Mouse (Mus musculus) cortical plate, adult 2 months (tissue): ENCODE data around the gene Efcab11. TPM values are rescaled to one million over a fixed set of nuclear protein-coding genes. Genes with fewer than 3 reads are reported as not detected.

Experiments used
- H3K27ac ChIP-seq: fragments of 200-500 bp; 2 replicates; pipeline ENCODE4 v1.5.1; 2012; ENCODE audit warnings: low read length, control low read depth, inconsistent platforms; ENCODE audit not compliant: insufficient read depth
- H3K4me1 ChIP-seq: fragments of 200-500 bp; 2 replicates; pipeline ENCODE4 v1.6.1; 2011; ENCODE audit warnings: low read length; ENCODE audit not compliant: control insufficient read depth, insufficient read depth
- H3K4me3 ChIP-seq: fragments of 200-500 bp; 2 replicates; pipeline ENCODE4 v1.5.1; 2011; ENCODE audit warnings: mild to moderate bottlenecking, low read length, control low read depth; ENCODE audit not compliant: insufficient read depth
- CTCF ChIP-seq: fragments of 200-500 bp; IDR thresholded peaks from 2 replicates; pipeline ENCODE4 v1.5.1; 2011; ENCODE audit warnings: mild to moderate bottlenecking, control low read depth, low read length; ENCODE audit not compliant: insufficient read depth; ENCODE audit errors: extremely low read depth
- POLR2A ChIP-seq: fragments of 200-500 bp; IDR thresholded peaks from 2 replicates; pipeline ENCODE4 v1.6.1; 2011; ENCODE audit warnings: mild to moderate bottlenecking, low read length, control low read depth; ENCODE audit not compliant: insufficient read depth; ENCODE audit errors: extremely low read depth
- polyA plus RNA-seq: library from polyadenylated mRNA; depleted of rRNA; stranded (reverse); fragments of >200 nt; gene quantifications from 2 replicates; pipeline ENCODE4 v1.2.3, GENCODE M21; 2012; rRNA removed

Efcab11 gene
- polyA plus RNA-seq, 1 experiment = 0.75 TPM

- Histone ChIP-seq H3K4me3 (no peak overlapping the region), H3K27ac (no peak overlapping the region), H3K4me1 (no peaks in the 10 kb centered on the region)
- TF ChIP-seq CTCF (no peak), POLR2A (no peak)
These were observed 214.1 kb downstream of the Efcab11 start for GRCm38 (mm10) chr12:99669976-99670761.

DNA sequence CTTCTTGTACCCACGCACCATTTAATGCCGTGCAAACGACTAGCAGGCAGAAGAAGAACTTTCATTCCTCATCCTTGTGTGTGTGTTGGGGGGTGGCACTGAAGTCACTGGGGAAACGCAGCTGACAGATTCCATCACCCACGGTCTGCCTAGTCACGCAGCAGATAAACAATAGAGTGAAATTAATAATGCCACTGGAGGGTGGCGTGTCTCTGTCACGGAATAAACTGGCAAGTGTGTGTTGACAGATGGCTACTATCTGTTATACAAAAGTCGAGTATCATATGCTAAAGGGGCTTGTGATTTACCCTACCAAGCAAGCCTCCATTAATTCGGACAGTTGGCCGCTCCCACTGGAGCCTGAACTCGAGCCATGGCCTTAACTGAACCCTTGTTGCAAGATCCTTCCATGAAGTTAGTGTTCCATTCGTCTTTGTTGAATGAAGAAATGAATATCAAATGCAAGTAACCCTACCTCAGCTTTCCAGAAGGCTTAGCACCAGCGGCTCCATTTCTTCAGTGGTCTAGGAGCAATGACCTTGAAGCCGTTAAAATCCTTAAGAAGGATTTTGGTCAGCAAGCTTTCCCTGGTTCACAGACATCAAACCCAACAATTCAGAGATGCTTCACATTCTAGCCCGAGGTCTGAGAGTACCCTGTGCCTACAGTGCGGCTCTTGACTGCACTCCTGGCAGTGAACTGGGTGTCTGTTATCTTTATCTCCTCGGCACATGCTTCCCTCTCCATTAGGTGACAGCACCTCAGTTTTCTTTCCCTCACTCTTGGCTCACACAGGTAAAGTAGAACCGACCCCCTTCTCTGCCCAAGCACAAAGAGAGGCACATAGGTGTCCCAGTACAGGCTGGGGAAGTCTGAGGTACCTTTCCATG, 229.0 kb downstream of the Efcab11 start:
- H3K27ac ChIP-seq = no peak overlapping the region
- H3K4me1 ChIP-seq = no peaks in the 10 kb centered on the region
- TF ChIP-seq CTCF (no peak), POLR2A (no peak)
- H3K4me3 ChIP-seq = no peak overlapping the region

- Histone ChIP-seq H3K4me1 (no peaks in the 10 kb centered on the region), H3K4me3 (no peak overlapping the region), H3K27ac (no peak overlapping the region)
- TF ChIP-seq CTCF (no peak), POLR2A (no peak)
These were observed 231.8 kb downstream of the Efcab11 start for GRCm38 (mm10) chr12:99652459-99652858.

DNA sequence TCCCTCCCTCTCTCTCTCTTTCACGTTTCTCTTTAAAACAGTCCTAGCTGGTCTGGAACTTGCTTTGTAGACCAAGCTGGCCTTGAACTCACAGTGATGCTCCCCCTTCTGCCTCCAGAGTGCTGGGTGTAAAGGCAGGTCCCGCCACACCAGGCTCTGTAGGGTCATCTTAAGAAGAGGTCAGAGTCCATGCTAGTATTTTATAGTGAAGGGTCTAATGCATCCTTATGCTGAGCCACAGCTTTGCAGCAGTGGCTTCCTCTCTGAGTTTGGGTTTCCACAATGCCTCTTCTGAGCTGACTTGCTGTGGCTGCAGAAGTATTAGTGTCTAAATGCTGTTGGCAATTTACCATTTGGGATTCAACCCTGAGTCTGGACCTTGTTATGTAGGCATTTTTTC, 234.5 kb downstream of the Efcab11 start:
- no peak overlapping the region for H3K27ac ChIP-seq
- TF ChIP-seq POLR2A (no peak), CTCF (no peak)
- H3K4me3 ChIP-seq = no peak overlapping the region
- no peaks in the 10 kb centered on the region for H3K4me1 ChIP-seq

DNA sequence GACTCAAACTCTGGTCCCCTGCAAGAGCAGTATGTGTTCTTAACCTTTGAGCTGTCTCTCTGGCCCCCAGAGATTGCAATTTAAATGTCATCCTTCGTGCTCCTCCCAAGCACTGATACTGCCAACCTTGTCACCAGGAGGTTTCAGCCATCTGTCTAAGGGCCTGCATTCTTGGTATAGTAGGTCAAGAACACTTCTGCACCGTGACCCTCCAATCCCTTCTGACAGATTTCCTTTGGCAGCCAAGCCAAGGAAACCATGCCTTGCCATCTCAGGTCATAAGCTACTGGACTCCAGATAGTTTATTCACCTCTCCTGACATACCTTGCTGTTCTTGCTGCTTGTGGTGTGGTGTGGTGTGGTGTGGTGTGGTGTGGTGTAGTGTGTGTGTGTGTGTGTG, 235.5 kb downstream of the Efcab11 start:
- TF ChIP-seq POLR2A (no peak), CTCF (no peak)
- H3K27ac ChIP-seq = no peak overlapping the region
- no peaks in the 10 kb centered on the region for H3K4me1 ChIP-seq
- H3K4me3 ChIP-seq = no peak overlapping the region

DNA sequence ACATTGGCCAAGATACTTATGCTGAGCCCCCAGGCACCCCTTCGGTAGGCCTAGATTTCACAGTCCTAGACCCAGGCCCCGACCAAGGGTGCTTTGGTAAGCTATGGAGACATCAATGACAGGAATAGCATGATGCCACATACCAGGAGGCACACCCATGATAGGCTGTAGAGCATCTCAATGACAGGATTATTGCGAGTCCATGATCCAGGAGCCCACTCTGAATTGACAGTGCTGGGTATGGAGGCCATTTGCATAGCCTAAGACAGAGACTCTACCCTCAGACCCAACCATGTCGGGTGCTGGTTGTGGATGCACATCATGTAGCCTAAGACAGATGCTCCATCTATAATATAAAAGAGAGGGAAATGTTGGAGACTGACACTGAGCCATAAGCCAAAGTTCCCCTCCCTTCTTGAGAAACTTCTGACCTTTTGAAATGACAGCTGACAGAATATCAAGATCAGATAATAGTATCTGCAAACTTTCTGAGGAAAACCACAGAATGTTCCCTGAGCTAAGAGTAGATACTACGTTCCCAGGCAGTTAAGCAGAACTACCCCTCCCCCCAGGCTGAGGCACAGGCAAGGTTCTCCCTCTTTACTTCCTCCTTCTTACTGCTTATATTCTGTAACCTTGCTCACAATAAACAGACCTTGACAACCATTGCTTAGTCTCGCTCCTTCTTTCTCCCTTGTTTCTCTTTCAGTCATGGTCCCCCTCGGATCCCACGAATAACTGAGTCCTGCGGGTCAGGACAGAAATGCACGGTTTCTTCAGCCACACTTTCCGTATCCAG, 237.5 kb downstream of the Efcab11 start:
- no peak overlapping the region for H3K27ac ChIP-seq
- no peak overlapping the region for H3K4me3 ChIP-seq
- TF ChIP-seq POLR2A = no peak
- no peak for TF ChIP-seq CTCF
- no peaks in the 10 kb centered on the region for H3K4me1 ChIP-seq

DNA sequence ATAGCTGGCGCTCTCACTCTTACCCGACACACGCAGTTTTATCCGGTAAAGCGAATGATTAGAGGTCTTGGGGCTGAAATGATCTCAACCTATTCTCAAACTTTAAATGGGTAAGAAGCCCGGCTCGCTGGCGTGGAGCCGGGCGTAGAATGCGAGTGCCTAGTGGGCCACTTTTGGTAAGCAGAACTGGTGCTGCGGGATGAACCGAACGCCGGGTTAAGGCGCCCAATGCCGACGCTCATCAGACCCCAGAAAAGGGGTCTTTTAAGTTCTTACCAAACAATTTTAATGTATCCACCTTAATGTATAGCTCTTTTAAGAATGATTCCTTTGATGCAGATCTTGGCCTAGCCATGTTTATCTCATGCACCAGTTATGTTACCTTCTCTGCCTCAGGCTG, 238.8 kb downstream of the Efcab11 start:
- Histone ChIP-seq H3K27ac (no peak overlapping the region), H3K4me3 (no peak overlapping the region), H3K4me1 (no peaks in the 10 kb centered on the region)
- TF ChIP-seq CTCF (no peak), POLR2A (no peak)

DNA sequence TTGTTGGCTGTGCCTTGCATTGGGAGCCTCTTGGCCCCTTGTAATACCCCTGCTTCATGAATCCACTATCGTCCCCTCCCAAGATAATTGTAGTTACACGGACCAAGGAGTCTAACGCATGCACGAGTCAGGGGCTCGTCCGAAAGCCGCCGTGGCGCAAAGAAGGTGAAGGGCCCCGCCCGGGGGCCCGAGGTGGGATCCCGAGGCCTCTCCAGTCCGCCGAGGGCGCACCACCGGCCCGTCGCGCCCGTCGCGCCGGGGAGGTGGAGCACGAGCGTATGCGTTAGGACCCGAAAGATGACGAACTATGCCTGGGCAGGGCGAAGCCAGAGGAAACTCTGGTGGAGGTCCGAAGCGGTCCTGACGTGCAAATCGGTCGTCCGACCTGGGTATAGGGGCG, 239.3 kb downstream of the Efcab11 start:
- H3K27ac ChIP-seq = no peak overlapping the region
- no peak for TF ChIP-seq CTCF
- no peak for TF ChIP-seq POLR2A
- H3K4me1 ChIP-seq = no peaks in the 10 kb centered on the region
- H3K4me3 ChIP-seq = no peak overlapping the region

Other genes starting within 250 kb of the Efcab11 start
- 20.3 and 21.4 TPM in 2 replicates for gene Tdp1, start 78 bp upstream of the Efcab11 start, polyA plus RNA-seq
- 4.5 and 6.0 TPM in 2 replicates for gene Kcnk13, start 80.1 kb upstream of the Efcab11 start, polyA plus RNA-seq
- 143 and 149 TPM in 2 replicates for gene Psmc1, start 225.7 kb upstream of the Efcab11 start, polyA plus RNA-seq